Mouse (Mus musculus) kidney, adult 2 months (tissue): ENCODE measurements around the gene Wdr61.

ENCODE experiments used
- CTCF ChIP-seq: fragments of 200-500 bp; conservative IDR thresholded peaks from 2 replicates; pipeline ENCODE4 v1.5.1; 2011; ENCODE audit warnings: low read depth, mild to moderate bottlenecking, control low read depth, low read length, moderate library complexity, mixed read lengths; ENCODE audit not compliant: insufficient read depth, insufficient read length
- POLR2A ChIP-seq: fragments of 200-500 bp; IDR thresholded peaks from one replicate; pipeline ENCODE4 v1.6.1; 2011; ENCODE audit warnings: low read depth, low read length, control low read depth

DNA sequence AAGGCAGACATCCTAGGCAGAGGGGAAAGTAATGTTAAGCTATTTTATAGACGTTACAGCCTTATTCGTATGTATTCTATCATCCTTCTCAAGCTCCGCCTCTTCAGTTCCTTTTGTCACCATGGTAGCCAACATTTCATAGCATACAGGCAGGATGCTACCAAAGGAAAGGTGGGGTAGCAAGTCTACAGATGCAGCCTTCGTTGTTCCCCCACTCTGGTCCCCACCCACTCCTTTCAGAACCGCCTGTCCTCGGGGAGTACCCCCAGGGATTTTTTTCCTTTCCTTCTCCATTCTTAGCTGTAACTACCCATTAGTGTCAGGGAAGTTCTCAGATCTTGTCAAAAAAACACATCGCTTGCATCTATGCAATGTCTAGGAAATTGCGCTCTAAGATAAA lies 45.0 kb upstream of the Wdr61 start:
- no peak for TF ChIP-seq CTCF
- TF ChIP-seq POLR2A, result no peak
